Mouse (Mus musculus) bone marrow macrophage, adult 2 months (primary cell): ENCODE measurements around the gene Ephx4. TPM values are rescaled to one million over a fixed set of nuclear protein-coding genes. Genes with fewer than 3 reads are reported as not detected.

Experiments used
- H3K27ac ChIP-seq: 2 replicates; pipeline ENCODE4 v1.5.1; 2012; ENCODE audit warnings: low read depth, low read length; ENCODE audit not compliant: insufficient read depth
- H3K4me1 ChIP-seq: 2 replicates; pipeline ENCODE4 v1.6.1; 2012; ENCODE audit warnings: low read length; ENCODE audit not compliant: control insufficient read depth, insufficient read depth
- H3K4me3 ChIP-seq: 2 replicates; pipeline ENCODE4 v1.5.1; 2012; ENCODE audit warnings: mild to moderate bottlenecking, low read length, moderate library complexity; ENCODE audit not compliant: insufficient read depth
- CTCF ChIP-seq: IDR thresholded peaks from 2 replicates; pipeline ENCODE4 v1.5.1; 2012; ENCODE audit warnings: low read depth, mild to moderate bottlenecking, low read length, moderate library complexity
- POLR2A ChIP-seq: IDR thresholded peaks from 2 replicates; pipeline ENCODE4 v1.6.1; 2012; ENCODE audit warnings: mild to moderate bottlenecking, low read depth, low read length, borderline replicate concordance
- polyA plus RNA-seq: library from polyadenylated mRNA; stranded (reverse); fragments of >200 nt; gene quantifications from 2 replicates; pipeline ENCODE4 v1.2.4, GENCODE M21; 2012; ENCODE audit not compliant: missing spikeins, insufficient read depth, insufficient read length

The Ephx4 gene
- polyA plus RNA-seq, 1 experiment, result not detected

DNA sequence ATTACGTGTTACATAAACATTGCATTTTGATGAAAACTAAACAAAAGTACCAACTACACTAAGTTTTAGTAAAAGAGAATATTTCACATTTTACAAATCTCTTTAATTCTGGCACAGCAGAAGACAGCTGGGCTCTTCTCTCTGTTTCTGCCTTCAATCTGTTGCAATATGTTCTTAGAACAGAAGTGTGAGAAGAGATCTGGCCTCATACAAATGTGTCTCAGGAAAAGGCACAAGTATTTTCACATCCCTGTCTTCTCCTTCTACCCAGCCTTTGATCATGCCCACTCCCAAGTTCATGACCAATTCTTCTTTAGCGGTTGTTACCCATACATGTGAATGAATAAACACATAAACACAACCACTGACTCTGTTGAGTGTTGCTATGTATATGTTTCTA lies 12.6 kb downstream of the Ephx4 start:
- Histone ChIP-seq H3K4me1 (peaks cover 2% of the 10 kb centered on the region; the same call in 1 of the 2 replicates), H3K4me3 (no peak overlapping the region), H3K27ac (no peak overlapping the region)
- TF ChIP-seq CTCF, result no peak
- TF ChIP-seq POLR2A, result no peak

DNA sequence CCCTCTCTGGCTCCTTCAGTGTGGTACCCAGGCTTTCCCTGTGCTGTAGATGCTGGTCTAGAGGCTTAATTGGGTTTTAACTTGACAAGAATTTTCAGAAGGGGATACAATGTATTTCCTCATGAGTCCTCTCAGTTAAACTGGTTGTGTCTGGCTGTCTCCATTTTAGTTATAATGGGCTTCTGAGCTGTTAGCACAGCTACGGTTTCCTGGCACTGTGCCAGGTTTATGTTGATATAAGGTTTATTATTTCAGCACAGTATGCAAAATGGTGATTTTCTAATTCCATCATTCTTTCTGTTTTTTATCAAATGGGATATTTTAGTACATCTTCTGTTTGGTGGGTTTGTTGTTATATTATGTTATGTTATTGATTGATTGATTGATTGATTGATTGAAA lies 19.1 kb downstream of the Ephx4 start:
- TF ChIP-seq CTCF (no peak), POLR2A (no peak)
- no peak overlapping the region for H3K4me3 ChIP-seq
- no peaks in the 10 kb centered on the region; the same call in 1 of the 2 replicates for H3K4me1 ChIP-seq
- no peak overlapping the region for H3K27ac ChIP-seq

DNA sequence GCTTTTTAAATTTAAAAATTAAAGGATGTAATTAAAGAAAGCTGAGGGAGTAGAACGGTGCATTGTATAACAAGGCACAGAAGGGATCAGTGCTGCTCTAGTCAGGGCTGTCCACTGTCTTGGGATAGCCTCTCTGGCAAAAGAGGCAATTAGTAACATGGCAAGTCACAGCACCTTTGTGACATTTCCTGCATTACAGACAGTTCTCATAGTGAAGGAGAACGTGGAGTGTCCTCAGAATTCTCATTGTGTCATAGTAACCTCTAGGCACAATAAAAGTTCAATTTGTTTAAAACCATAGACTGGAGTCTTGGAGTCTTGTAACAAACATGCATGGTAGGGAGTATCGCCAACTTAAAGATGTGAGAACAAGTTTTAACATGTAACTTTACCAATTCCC lies 28.7 kb downstream of the Ephx4 start, which contains the start of gene Lpcat2b:
Lpcat2b (plus strand) TSS at position 301 of the 400 bp plus-strand sequence.
- H3K4me3 ChIP-seq, result no peak within 1 kb of the TSS
- no peaks in the 10 kb centered on the region for H3K4me1 ChIP-seq
- TF ChIP-seq POLR2A (no peak), CTCF (no peak)

GRCm38 (mm10) chr5:107434001-107434400 lies 31.5 kb downstream of the Ephx4 start:
- TF ChIP-seq CTCF, result no peak
- TF ChIP-seq POLR2A, result no peak

More for the DNA sequence above, 28.7 kb downstream of the Ephx4 start, which contains the start of gene Lpcat2b:
- no peak within 1 kb of the TSS for H3K27ac ChIP-seq

DNA sequence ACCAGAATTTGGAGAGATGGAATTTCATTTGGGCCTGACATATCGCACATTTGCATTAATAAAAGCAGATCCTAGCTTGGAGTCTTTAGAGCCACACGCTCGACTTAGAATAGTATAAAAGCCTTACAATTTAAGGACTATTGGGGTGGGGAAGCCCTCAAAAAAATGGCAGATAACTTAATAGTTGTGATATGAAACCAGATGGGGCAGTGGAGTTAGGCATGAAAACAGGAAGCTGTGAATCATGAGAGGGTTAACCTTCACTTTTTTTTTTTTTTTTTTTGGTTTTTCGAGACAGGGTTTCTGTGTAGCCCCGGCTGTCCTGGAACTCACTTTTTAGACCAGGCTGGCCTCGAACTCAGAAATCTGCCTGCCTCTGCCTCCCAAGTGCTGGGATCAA lies 33.6 kb downstream of the Ephx4 start:
- Histone ChIP-seq H3K4me3 (no peak overlapping the region), H3K4me1 (peaks cover 6% of the 10 kb centered on the region; the same call in 1 of the 2 replicates), H3K27ac (no peak overlapping the region)
- no peak for TF ChIP-seq CTCF
- no peak for TF ChIP-seq POLR2A

More at GRCm38 (mm10) chr5:107434001-107434400, 31.5 kb downstream of the Ephx4 start:
- no peak overlapping the region for H3K4me3 ChIP-seq
- H3K4me1 ChIP-seq, result peaks cover 6% of the 10 kb centered on the region; the same call in 1 of the 2 replicates
- no peak overlapping the region for H3K27ac ChIP-seq

- Histone ChIP-seq H3K27ac (peak overlapping the region; percentile 12; the same call in 1 of the 2 replicates), H3K4me1 (peaks cover 6% of the 10 kb centered on the region; the same call in 1 of the 2 replicates), H3K4me3 (no peak overlapping the region)
- TF ChIP-seq CTCF (no peak), POLR2A (no peak)
Measured at GRCm38 (mm10) chr5:107436587-107437209, 34.2 kb downstream of the Ephx4 start.

GRCm38 (mm10) chr5:107437464-107438281 lies 35.1 kb downstream of the Ephx4 start, which contains the start of gene Btbd8:
Gene Btbd8, plus strand, starts transcription at chr5:107437997.
- peak within 1 kb of the TSS; percentile 77 for H3K4me3 ChIP-seq
- peaks cover 6% of the 10 kb centered on the region for H3K4me1 ChIP-seq
- TF ChIP-seq CTCF (no peak), POLR2A (no peak)
- H3K27ac ChIP-seq, result peak within 1 kb of the TSS; percentile 43

GRCm38 (mm10) chr5:107438353-107438752 lies 35.8 kb downstream of the Ephx4 start:
- Histone ChIP-seq H3K27ac (peak overlapping the region; percentile 21), H3K4me3 (peak overlapping the region; percentile 77), H3K4me1 (peaks cover 9% of the 10 kb centered on the region)
- no peak for TF ChIP-seq CTCF
- TF ChIP-seq POLR2A, result no peak

- TF ChIP-seq CTCF, result no peak
- TF ChIP-seq POLR2A, result no peak
- H3K27ac ChIP-seq, result no peak overlapping the region
- peaks cover 18% of the 10 kb centered on the region for H3K4me1 ChIP-seq
- no peak overlapping the region for H3K4me3 ChIP-seq
Measured at GRCm38 (mm10) chr5:107441881-107442280, 39.3 kb downstream of the Ephx4 start.
